Mouse (Mus musculus) thymus, postnatal 36 days (tissue): ENCODE results near the gene Shisal2b.
"Not testable (repeated sequence)": the region's sequence is repeated elsewhere in the genome, so short reads cannot be mapped to it uniquely, and the experiment has no call there.

Experiments
- DNase-seq, 2 experiments: peaks; one replicate each; pipeline ENCODE4 v3.0.0; 2022; ENCODE audit warnings: mixed read lengths in 2 of 2

Gene Shisal2b

DNA sequence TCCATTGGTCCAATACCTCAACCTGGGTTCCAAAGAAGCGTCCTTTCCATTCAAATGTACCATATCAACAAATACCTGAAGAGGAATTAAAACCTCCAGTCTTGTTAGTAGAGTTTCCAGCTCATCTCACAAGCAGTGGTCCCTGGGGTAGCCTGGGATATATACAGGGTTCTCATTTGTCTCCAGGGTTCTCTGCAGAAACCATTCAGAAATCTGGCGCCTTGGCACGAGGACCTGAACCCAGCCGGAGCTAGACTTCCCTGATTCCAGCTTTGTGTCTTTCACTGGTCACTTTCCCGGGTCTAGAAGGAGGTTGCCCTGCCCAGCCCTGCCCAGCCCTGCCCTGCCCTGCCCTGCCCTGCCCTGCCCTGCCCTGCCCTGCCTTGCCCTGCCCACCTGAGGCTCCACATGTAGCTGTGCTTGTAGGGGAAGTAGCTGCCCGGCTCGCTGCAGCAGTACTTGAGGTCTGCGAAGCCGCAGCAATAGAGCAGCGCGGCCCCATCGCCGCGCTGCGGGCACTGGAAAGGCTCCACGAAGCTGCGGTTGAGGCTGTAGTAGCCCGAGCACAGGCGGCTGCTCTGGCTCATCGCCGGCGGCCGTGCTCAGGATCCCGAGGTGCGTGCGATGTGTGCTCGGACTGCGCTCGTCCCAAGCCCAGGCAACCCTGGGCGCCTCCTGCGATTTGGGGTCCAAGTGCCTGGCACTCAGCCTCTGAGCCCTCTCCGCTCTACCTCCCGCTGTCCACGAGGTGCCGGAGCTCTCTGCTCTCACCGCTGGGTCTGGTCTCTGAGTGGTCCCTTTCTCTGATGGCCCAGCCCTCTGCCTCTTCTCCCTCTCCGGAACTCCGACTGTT, at the start of gene Shisal2b:
Shisal2b (minus strand) TSS at position 767 of the 853 bp plus-strand sequence.
- peak; percentile 16 to 17 for DNase-seq

DNA sequence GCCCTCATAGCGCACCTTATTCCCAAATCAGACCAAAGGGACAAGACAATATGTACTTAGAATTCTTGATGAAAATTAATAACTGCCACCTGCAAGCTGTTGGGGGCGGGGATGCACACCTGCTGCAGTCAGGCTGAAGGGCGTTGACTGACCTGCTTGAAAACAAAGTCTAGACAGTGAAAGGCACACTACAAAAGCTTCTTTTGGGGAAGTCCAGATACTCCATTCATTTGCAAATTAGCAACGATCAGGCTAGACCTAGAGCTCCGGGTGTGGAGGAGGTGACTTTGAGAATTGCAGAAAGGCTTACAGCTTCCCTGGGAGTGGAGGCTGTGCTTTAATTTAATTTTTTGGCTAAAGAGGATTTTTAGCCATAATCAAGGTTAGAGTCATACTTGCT, 47.9 kb upstream of the Shisal2b start:
- DNase-seq, result not testable (repeated sequence)

DNA sequence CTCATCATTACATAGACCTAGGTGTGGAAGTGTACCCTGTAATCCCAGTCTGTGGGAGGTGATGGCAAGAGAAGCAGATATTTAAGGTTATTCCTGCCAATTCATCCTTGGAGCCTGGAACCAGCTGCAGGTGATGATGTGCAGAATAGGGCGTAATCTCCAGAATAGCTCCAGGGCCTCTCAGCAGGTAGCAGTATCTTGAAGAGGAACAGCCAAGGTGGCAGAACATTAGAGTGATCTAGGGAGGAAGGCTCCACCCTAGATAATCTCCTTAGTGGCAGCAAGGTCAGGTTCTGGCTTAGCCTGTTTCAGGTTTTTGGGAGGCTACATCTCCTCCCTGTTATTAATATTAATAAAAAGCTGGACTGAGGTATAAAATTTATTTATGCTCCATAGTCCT, 47.3 kb upstream of the Shisal2b start:
- not testable (repeated sequence) for DNase-seq

DNA sequence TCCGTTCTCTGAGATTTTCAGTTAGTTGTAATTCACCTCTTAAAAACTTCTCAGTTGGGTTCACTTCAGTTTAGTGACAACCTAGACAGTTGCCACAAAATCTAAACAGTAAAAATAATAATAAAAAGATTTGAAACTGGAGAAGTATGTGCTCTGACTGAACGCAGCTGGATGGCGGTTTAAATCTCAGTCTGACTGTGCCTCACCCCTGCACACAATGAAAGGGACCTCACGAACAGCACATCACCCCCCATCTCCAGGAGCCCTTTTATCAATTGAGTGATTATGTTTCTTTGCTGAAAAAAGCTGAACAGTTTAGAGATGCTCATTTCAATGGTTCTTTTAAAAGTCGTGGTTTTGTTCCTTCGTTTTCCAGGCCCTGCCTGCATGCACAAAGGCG, 45.0 kb upstream of the Shisal2b start:
- no peak for DNase-seq

DNA sequence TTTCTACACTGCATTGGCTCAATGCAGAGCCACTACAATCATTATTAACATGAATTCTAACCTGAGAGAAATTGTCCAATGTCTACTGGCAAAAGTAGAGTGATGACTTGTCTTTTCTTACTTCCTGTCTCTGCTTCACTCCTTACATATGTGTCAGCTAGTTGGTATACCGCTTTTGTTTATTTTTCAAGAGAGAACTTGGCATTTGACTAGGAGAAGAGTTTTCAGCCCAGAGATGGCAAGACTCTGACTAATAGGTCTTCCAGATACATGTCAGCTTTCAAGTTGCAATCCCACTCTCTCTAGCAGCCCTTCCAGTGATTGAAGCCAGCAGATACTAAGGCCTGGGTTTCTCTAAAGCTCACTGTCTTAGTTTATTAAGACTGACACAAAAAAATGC, 31.1 kb upstream of the Shisal2b start:
- DNase-seq, result no peak

DNA sequence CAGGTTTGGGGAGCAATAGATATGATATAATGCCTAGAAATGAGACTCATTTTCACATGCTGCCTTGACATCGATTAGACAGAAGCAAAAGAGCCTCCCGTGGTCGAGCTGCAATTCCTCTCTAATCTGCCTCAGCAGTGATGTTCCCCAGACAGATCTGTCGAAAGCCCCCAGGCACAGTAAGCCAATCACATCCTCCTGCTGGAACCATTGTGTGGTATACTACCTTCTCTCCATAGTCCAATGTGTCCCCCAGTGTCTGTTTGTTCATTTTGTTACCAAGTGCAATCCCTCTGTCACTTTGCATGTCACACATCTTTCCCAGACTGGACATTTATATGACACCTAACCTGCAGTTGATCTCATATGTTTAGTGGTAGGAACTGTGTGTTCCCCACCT, 28.6 kb upstream of the Shisal2b start:
- no peak for DNase-seq

DNA sequence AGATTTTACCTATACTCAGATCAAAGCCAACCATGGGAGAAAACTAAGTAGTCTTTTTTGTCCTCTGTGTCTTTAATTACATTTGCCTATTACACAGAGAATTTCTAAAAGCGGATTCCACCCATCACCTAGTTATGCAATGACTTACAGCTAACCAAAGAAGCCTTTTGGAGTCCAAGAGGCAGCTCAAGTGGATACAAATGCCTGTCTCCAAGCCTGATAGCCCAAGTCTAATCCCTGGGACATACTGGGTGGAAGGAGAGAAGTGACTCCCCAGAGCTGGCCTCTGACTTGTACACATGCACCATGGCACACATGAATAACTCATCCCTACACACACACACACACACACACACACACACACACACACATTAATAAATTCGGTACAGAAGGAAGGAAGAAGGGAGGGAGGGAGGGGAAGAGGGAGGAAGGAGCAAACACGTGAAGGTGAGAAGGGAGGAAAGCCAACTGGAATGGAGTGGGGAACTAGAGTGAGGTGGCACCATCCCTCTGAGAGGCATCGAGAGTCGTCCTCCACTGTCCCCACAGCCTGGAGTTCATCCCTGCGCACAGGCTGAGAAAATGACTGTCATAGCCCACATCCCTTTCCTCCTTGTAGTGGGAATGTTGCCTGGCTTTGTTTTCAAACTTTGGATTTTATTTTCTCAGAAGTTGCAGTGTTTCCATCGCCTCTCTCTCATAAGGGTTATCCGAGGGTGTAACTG, 22.8 kb upstream of the Shisal2b start:
- no peak for DNase-seq

DNA sequence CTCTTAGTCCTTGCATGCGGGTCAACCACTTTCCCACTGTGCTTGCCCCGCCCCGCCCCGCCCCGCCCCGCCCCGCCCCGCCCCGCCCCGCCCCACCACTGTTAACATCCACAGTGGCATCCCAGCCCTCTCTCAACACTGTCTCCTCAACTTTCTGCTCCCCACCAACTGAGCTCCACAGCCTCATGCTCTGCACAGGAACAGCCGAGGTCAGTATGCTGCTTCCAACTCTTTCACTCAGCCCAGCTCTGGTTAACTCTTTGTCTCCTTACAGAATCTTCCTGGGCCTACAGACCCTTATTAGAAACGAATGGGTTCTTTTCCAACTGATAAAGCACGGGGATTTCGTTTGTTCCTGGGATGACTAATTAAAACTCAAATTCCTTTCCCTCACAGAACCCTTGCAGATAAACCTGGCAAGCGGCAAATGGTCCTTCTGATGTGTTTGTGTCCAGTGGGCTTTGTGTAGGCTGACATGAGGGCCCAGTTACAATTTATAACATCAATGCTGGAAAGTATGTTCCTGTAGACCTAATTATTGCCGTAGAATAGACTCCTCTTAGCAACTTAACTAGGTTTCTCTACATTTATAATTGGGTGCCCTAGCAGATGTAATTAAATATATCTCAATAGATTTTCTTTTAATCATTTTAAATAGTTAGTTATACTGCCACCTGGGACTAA, 20.0 kb upstream of the Shisal2b start:
- DNase-seq, result no peak

DNA sequence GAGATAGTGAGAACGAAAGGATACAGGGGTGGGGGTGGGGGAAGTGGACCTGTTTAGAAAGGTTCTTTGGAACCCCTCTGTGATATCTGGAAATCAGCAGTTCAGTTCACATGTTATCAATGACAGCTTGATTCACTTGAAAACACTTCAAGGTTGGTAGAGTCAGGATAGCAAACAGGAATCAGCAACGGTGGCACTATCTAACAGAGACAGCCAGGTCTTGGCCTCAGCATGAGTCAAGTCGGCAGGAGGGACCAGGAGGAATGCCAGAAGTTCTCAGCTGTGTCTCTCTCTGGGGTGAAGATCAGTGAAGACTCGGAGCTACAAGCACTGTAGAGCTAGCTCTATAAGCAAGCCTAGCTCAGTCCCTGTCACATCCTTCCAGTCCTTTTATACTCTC, 14.8 kb upstream of the Shisal2b start:
- DNase-seq, result no peak

DNA sequence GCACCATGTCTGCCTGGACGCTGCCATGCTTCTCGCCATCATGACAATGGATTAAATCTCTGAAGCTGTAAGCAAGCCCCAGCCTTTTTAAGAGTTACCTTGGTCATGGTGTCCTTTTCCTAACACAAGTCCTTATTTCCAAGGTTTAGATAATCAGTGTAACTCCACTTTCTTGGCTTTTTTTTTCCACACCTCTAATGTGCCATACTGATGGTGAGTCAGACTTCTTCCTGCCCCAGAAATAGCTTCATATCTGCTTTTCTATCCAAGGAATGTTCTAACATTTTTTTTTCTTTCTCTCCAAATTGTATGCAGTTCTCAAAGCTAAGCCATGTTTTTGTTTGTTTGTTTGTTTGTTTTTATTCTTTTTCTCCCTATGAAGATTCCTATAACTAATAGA, 6.2 kb upstream of the Shisal2b start:
- no peak for DNase-seq

DNA sequence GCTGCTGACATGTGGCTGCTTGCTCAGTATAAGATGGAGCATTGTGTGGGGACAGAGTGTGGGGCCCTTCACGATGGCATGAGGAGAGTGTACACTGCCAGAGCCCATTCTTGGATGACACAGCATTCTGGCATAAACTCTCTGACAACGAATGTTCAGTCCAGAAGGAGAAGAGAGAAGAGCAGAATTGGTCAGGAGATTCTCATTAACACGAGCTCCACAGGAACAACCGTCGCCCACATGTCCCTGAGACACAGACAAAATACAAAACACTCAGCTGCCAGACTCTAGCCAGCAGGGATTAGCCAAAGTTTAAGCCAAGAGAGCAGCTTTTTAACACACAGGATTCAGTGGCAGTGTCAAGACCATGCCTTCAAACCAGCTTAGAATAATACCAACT, 3.0 kb upstream of the Shisal2b start:
- DNase-seq, result no peak

DNA sequence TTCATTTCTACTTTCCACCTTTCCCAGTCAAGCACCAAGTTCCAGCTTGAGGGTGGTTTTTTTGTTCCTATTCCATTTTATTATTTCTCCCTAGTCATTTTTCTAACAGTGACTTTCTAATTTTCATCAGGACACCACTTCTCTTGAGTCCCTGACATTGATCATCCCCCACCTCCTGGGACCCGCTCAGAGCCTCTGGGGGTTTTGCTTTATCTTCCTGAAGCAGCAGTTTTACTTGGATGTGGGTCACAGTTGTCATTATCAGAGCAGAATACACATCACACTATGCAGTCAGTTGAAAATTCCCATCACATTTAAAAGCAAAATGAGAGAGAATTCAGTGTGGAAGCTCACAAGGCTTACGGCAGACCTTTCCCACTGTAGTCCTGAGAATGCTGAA, 10.0 kb downstream of the Shisal2b start:
- no peak for DNase-seq

DNA sequence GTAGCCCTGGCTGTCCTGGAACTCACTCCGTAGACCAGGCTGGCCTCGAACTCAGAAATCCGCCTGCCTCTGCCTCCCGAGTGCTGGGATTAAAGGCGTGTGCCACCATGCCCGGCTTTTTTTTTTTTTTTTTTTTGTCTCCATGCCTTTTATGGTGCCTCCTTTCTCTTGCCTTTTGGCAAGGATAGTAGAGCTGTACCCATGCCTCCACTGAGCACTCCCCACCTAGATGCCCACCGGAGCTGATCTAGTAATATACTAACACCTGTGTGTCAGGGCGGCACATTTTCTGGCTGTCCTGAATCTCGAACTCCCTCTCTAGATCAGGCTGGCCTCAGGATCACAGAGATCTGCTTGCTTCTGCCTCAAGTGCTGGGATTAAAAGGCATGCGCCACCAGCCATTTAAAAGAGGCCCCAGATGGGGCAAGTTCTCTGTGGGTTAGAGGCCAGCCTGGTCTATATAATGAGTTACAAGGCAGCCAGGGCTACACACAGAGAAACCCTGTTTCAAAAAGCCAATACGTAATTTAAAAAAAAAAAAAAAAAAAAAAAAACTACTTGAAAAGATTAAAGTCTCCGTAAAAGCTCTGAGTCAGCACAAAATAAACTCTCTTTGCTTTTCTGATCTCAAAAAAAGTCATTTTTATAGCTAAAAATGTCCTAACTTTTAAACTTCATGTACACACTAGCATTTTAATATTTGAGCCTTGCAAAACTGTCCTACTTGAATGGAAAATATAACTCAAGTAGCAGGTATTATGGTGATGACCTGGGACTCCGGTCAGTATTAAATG, 20.2 kb downstream of the Shisal2b start:
- no peak for DNase-seq

DNA sequence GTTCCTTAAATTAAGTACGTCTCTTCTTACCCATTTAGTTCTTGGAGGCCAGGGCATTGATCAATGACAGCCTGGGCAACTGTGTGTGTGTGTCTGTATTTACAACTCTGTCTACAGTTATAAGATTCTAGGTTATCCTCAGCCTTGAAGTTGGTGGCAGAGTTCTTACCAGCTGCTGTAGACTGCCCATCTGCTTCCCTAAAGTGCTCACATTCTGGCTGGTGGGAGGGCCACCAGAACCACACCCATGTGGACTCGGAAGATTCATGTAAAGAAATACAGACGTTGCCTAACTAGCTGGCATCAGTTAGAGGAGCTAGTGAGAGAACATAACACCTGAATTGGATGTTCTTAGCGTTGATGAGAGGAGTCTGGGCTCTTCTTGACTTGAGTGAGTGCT, 21.8 kb downstream of the Shisal2b start:
- DNase-seq, result no peak

DNA sequence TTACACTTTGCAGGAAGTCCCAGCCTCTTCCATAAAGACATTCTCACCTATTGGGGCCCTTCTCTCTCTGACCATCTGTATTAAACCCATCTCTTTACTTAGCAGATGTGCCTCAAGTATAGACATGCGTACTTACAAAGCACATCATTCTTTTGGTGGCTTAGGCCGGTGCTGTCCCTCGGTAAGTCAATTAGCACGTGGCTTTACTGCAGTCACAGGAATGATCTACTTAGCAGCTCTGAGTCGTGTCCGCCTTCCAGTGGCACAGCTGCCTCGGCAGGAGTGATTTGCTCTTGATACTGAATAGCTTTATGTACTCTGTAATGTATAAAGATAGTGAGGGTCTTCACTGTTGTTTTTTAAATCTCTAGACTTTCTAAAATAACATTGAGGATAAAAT, 26.1 kb downstream of the Shisal2b start:
- DNase-seq, result no peak

DNA sequence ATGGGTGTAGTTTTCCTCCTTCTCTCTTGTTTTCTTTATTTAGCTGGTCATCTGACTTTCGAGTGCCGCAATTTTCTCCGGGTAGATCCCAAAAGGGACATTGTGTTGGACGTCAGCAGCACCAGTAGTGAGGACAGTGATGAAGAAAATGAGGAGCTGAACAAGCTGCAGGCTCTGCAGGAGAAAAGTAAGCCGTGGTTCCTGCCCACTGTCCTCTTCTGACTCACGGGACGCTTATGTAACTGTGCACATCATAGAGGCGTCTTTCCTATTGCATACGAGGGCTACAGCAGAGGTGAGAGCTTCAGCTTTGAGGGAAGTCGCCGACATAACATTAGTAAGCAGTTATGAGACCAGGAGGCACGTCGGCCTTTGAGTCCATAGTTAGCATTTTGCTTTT, 30.9 kb downstream of the Shisal2b start:
- DNase-seq, result no peak

DNA sequence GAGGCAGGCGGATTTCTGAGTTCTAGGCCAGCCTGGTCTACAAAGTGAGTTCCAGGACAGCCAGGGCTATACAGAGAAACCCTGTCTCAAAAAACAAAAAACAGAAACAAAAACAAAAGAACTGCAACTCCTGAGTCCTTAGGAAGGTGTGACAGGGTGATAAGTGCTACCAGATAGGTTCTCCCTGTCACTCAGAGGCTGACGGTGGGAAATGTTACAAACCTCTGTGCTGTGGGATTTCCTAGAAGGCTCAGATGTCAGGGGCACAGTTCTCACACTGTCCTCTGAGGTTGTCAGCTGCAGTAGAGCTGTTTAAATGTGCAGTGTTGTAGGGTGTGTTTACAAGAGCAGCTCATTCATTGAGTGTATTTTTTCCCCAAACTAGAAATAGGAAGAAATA, 38.2 kb downstream of the Shisal2b start:
- DNase-seq, result no peak

DNA sequence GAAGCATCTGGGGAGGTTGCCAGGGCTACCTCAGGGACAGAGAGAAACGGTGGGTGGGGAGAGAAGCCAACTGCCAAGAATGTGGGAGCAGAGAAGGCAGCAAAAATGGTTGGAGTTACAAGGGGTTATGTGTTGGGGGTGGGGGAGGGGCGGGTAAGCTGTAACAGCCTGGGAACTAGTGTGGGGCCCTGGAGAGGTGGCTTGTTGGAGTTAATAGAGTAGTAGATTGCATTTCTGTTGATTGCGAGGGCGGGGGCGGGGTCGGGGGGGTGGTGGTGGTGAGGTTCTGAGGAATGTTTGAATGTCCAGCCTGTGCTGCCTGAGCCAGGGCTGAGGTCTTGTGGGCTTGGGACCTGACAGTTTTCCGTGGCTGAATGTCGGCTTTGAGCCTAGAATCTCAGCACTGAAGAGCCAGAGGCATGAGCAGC, 41.3 kb downstream of the Shisal2b start:
- DNase-seq, result no peak

DNA sequence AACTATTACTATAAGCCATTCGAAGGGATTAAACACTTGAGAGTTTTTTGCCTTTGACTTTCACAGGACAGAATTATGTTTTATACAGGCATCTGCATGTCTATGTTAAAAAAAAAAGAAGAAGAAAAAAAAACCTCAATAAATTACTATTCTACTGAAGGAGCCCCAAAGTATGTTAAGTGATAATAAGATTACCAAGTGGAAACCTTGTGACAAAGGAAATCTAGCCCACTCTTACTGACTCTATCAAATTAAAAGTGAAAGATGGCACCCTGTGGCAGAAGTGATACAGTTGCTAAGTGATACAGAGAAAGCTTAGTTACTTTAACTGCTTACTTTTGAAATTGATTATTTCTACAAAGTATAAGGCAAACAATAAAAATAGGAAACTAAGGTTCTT, 41.8 kb downstream of the Shisal2b start:
- no peak for DNase-seq

DNA sequence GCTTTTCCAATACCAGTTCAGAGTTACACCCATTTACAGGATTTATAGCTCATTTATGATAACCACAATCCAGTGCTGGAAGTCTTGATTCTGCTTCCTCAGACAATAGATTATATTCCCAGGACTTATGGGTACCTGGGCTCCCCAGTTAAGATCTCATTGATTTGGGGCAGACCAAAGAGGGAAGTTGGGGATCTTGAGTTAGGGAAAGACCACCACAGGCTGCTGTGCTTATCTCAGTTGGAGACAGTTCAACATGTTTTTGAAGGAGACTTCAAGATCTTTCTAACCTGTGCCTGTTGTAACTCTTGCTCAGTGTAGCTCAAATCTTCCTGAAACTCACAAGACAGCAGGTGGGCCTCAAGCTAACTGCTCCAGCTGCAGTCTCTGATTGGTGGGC, 42.5 kb downstream of the Shisal2b start:
- no peak for DNase-seq

DNA sequence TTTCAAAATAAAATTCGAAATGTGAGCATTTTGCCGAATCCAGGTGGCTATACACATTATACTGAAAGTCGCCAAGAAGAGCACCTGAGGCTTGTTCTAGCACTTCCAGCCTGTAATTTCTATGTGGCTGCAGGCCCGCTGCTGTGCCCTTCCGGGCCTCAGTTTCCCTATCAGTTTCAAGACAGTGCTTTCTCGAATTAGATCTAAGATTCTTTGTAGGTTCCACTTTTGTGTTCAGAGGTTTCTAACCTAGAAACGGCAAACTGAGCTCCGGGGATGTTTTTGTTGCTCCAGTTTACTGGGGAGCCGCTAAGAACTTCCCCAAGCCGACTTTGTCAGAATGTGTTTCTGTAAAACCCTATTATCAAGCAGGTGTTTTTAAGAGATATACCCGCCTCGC, 46.0 kb downstream of the Shisal2b start:
- peak in 1 of 2 experiments; percentile 13 for DNase-seq

DNA sequence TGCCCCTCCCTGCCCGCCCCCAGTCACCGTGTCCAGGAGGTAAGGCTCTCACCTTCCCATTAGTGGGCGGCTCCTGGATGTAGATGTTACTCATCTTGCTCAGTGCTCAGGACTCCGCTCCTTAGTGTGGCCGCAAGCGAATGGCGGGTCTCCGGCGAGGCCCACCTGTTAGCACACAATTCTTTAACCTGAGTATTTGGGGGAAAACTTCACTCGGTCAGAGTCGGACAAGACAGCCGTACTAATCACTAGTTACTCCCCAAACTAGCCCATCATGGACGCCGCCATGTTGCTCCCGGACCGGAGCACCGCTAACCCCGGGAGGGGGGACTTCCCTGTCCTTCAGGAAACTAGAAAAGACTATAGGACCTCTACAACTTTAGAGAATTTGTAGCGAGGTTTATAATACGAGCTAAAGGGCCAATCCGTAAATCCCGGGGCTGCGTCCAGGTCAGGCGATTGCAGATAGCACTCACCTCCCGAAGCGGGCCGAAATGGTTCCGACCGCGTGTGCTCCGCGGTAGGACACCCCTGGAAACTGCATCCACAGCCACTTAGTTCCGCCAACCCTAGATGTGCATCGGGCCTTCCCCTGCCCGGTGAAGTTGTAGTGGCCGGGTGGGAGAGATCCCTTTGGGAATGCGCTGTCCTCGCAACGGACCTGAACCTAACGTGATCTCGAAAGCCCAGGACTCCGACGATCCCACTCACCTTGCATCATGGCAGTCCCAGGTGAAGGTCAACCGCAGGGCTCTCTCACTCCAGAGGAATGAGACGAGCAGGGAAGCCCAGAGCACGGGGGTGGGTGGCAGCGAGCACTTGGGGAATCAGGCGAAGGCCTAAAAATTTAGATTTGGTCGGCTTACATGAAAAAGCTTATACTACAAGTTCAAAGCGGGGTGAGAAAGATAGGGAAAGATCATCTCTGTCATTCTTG, 46.8 kb downstream of the Shisal2b start, which contains the start of gene Cwc27:
Cwc27 (minus strand) TSS at position 508 of the 937 bp plus-strand sequence.
- peak; percentile 78 to 84 for DNase-seq
